Mouse (Mus musculus) left cerebral cortex, postnatal 36 days (tissue): Measurements from ENCODE around the gene Cox7b2. TPM values are rescaled to one million over a fixed set of nuclear protein-coding genes. Genes with fewer than 3 reads are reported as not detected.
"Not testable (repeated sequence)": the region's sequence is repeated elsewhere in the genome, so short reads cannot be mapped to it uniquely, and the experiment has no call there.

Experiments used
- DNase-seq, 2 experiments: peaks; one replicate each; pipeline ENCODE4 v3.0.0; 2021 to 2022; ENCODE audit warnings: low spot score in 2 of 2, mixed read lengths in 1 of 2
- intact Hi-C: fragments of 180-260 bp; cut with DNase I; formaldehyde crosslinking; loops from one replicate; pipeline ENCODE4 v1.15.1; 2025
- total RNA-seq, 2 experiments: library from RNA; stranded (reverse); gene quantifications; 2 replicates each; pipeline ENCODE4 v1.2.3; 2021

Gene Cox7b2
- total RNA-seq: not detected

- intact Hi-C loops: loop anchor here (10.0 kb wide), 1 partner anchor 547 kb away; no protein-coding TSS in a partner anchor
- DNase-seq: no peak
Observed at GRCm38 (mm10) chr5:71548079-71548478, at the start of gene Cox7b2. Gene Cox7b2, minus strand, starts transcription at chr5:71548205.

GRCm38 (mm10) chr5:71595321-71595720 is 47.3 kb upstream of the Cox7b2 start:
- no peak for DNase-seq
- intact Hi-C loops: no loop called here

GRCm38 (mm10) chr5:71593745-71594255 is 45.8 kb upstream of the Cox7b2 start:
- intact Hi-C loops: no loop called here
- no peak for DNase-seq

- intact Hi-C loops: no loop called here
- no peak for DNase-seq
Observed at GRCm38 (mm10) chr5:71571646-71572237, 23.7 kb upstream of the Cox7b2 start.

- no peak for DNase-seq
- intact Hi-C loops: loop anchor here (10.0 kb wide), 1 partner anchor 549 kb away; no protein-coding TSS in a partner anchor
Observed at GRCm38 (mm10) chr5:71545554-71545953, 2.5 kb downstream of the Cox7b2 start.

- intact Hi-C loops, DNase-seq: not testable (repeated sequence)
Observed at GRCm38 (mm10) chr5:71525486-71525885, 22.5 kb downstream of the Cox7b2 start.

- DNase-seq: peak; percentile 40 to 64
- intact Hi-C loops: loop anchor here (2.0 to 10.0 kb wide), 4 partner anchors 155 to 593 kb away; partner anchors contain the start of genes Gabra4 and Gabrb1
Observed at GRCm38 (mm10) chr5:71502058-71502678, 45.8 kb downstream of the Cox7b2 start.

- no peak for DNase-seq
- intact Hi-C loops: loop anchor here (10.0 kb wide), 1 partner anchor 769 kb away; no protein-coding TSS in a partner anchor
Observed at GRCm38 (mm10) chr5:71495621-71496020, 52.4 kb downstream of the Cox7b2 start.

- no peak for DNase-seq
- intact Hi-C loops: no loop called here
Observed at GRCm38 (mm10) chr5:71456957-71457356, 91.0 kb downstream of the Cox7b2 start.

GRCm38 (mm10) chr5:71440174-71440573 is 107.8 kb downstream of the Cox7b2 start:
- peak in 1 of 2 experiments; percentile 9 for DNase-seq
- intact Hi-C loops: no loop called here

Other genes with a start within 250 kb of the Cox7b2 start
- gene Gabrb1, start 109.9 kb upstream of the Cox7b2 start, total RNA-seq: 10 to 100 TPM; 83.9 to 93.3 TPM
- 100 to 1,000 TPM in 1 of 2 experiments, 10 to 100 TPM in 1; 98.6 to 110 TPM for gene Gabra4, start 110.1 kb upstream of the Cox7b2 start, total RNA-seq